ENCODE assay signal across 8 mouse cellular contexts in genomic region chr6:120603454-120603853, GRCm38 (mm10).
DNase-seq lines count a peak whose midpoint lies in the region; ATAC-seq and TF ChIP-seq lines count a peak whose summit lies in the region.

No protein-coding gene starts in this region.

- DNase-seq in kidney, postnatal 0 days (ENCODE audit: low spot score), result peak; percentile 42
- DNase-seq in kidney, adult 9 months, result no peak
- peak; percentile 29 for DNase-seq in NIH3T3 (ENCODE audit: low read depth)
- DNase-seq in lung, postnatal 10 days, result peak; percentile 28
- no peak for DNase-seq in layer of hippocampus, adult 11-12 months (ENCODE audit: low spot score)
- DNase-seq in cerebellum, adult 8-10 months, result no peak
- no peak for DNase-seq in gastrocnemius, adult 18-20 months (ENCODE audit: low spot score)

- H3K4me3 ChIP-seq in kidney, postnatal 0 days (replicated peaks; ENCODE audit: low read depth, low read length), result no peak overlapping the region
- H3K4me3 ChIP-seq in cortical plate, adult 2 months (ENCODE audit: insufficient read depth, low read length), result no peak overlapping the region

- H3K27ac ChIP-seq in kidney, postnatal 0 days, result no peak overlapping the region
- no peak overlapping the region for H3K27ac ChIP-seq in cortical plate, adult 2 months (ENCODE audit: insufficient read depth, low read length)

- TF ChIP-seq CTCF in kidney, postnatal 0 days (IDR thresholded peaks at IDR 0.05; ENCODE audit: low read depth), result peak; percentile 61
- peak; percentile 6; the same call in 1 of the 2 replicates for TF ChIP-seq CTCF in cortical plate, adult 2 months (IDR thresholded peaks at IDR 0.05; ENCODE audit: extremely low read depth, insufficient read depth, low read length)

- TF ChIP-seq POLR2A in cortical plate, adult 2 months (IDR thresholded peaks at IDR 0.05; ENCODE audit: extremely low read depth, insufficient read depth, low read length), result no peak

- no peak overlapping the region for H3K4me2 ChIP-seq in kidney, postnatal 0 days (ENCODE audit: low read length)

- H3K27me3 ChIP-seq in kidney, postnatal 0 days (ENCODE audit: insufficient read depth, low read length), result no peaks in the 10 kb centered on the region

- WGBS in kidney, postnatal 0 days, result 55% methylated on average over 2 of the region's 2 CpGs

- no peaks in the 10 kb centered on the region for H3K9me3 ChIP-seq in kidney, postnatal 0 days (replicated peaks; ENCODE audit: low read length)

- no peaks in the 10 kb centered on the region for H3K4me1 ChIP-seq in kidney, postnatal 0 days (replicated peaks; ENCODE audit: insufficient read depth, low read length)
- H3K4me1 ChIP-seq in cortical plate, adult 2 months (ENCODE audit: control insufficient read depth, insufficient read depth, low read length), result no peaks in the 10 kb centered on the region

- H3K36me3 ChIP-seq in kidney, postnatal 0 days (ENCODE audit: insufficient read depth, low read length), result no peaks in the 10 kb centered on the region

- no peak for ATAC-seq in kidney, postnatal 0 days (replicated peaks; ENCODE audit: low FRiP score, low read depth)

- H3K9ac ChIP-seq in kidney, postnatal 0 days (ENCODE audit: low read depth, low read length), result no peak overlapping the region

Comparison
In these comparisons a context has a peak if more than half of its experiments do, and no peak if none do; other contexts are left out.
1. DNase-seq: peak in kidney, postnatal 0 days (single experiment), NIH3T3 (single experiment) and lung, postnatal 10 days (single experiment); none in kidney, adult 9 months (single experiment), layer of hippocampus, adult 11-12 months (single experiment), cerebellum, adult 8-10 months (single experiment) and gastrocnemius, adult 18-20 months (single experiment).